Mouse (Mus musculus): ENCODE measurements around the gene Dot1l.

DNA sequence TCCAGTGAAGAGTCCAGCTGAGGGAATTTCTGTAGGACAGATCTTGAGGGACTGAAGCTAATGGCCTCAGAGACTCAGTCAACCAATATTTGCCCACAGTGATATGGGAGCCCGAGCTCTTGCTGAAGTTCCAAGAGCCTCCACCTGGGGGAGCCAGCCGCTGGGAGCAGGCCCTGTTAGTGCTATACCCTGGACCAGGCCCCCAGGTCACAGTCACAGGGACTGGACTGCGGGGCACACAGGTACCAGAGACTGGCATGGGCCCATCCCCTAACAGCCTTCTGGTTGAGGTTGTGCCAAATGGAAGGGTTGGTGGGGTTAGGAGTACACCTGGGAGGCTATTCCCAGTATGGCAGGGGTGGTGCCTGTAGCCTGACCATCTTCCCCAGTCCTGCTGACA is 50.9 kb downstream of the Dot1l start:
- TF ChIP-seq HCFC1 (IDR thresholded peaks at IDR 0.05; ENCODE audit: borderline replicate concordance, insufficient read depth, low read length) (no peak), ZC3H11A (IDR thresholded peaks at IDR 0.05; ENCODE audit: borderline replicate concordance, low read depth, low read length) (no peak), CHD2 (IDR thresholded peaks at IDR 0.05; ENCODE audit: low read depth, low read length) (no peak), MAFK (IDR thresholded peaks at IDR 0.05; ENCODE audit: insufficient read depth, low read depth, low read length) (no peak)
